Mouse (Mus musculus) limb, embryonic 15.5 days (tissue): ENCODE measurements around the gene Sox5. TPM values are rescaled to one million over a fixed set of nuclear protein-coding genes. Genes with fewer than 3 reads are reported as not detected.

Experiments used
- ATAC-seq: fragments of 200-750 bp; cut with Nextera tagmentation; 2 replicates; pipeline ENCODE4 v1.8.0; 2017; ENCODE audit warnings: low read depth, moderate TSS enrichment; ENCODE audit not compliant: insufficient number of reproducible peaks, low FRiP score, low TSS enrichment
- H3K27ac ChIP-seq: fragments of 300-500 bp; sonication (generic); 2 replicates; pipeline ENCODE4 v1.5.1; 2015; ENCODE audit warnings: moderate library complexity, mild to moderate bottlenecking, inconsistent platforms
- H3K27me3 ChIP-seq: fragments of 300-500 bp; sonication (generic); 2 replicates; pipeline ENCODE4 v1.6.1; 2015; ENCODE audit warnings: inconsistent platforms
- H3K36me3 ChIP-seq: fragments of 300-500 bp; sonication (generic); 2 replicates; pipeline ENCODE4 v1.6.1; 2015; ENCODE audit warnings: inconsistent platforms
- H3K4me1 ChIP-seq: fragments of 300-500 bp; sonication (generic); 2 replicates; pipeline ENCODE4 v1.6.1; 2015; ENCODE audit warnings: inconsistent platforms
- H3K4me2 ChIP-seq: fragments of 300-500 bp; sonication (generic); 2 replicates; pipeline ENCODE4 v1.6.1; 2015; ENCODE audit warnings: mild to moderate bottlenecking, inconsistent platforms
- H3K4me3 ChIP-seq: fragments of 300-500 bp; sonication (generic); 2 replicates; pipeline ENCODE4 v1.5.1; 2015; ENCODE audit warnings: mild to moderate bottlenecking, inconsistent platforms
- H3K9ac ChIP-seq: fragments of 300-500 bp; sonication (generic); 2 replicates; pipeline ENCODE4 v1.6.1; 2015; ENCODE audit warnings: inconsistent platforms
- H3K9me3 ChIP-seq: fragments of 300-500 bp; sonication (generic); 2 replicates; pipeline ENCODE4 v1.6.1; 2016; ENCODE audit warnings: inconsistent platforms
- WGBS: fragments of 180-500 bp; shearing (Covaris S2); methylation state at CpG from one replicate; pipeline ENCODE4 v1.1.7; 2015; 5-methylcytosine and 5-hydroxymethylcytosine counted together
- polyA plus RNA-seq: library from polyadenylated mRNA; unstranded; fragments of >200 nt; fragmentation: Nextera tagmentation; extraction: Ambion mirVana; gene quantifications from 2 replicates; pipeline ENCODE4 v1.2.1, GENCODE M21; 2015

The Sox5 gene
- polyA plus RNA-seq, 1 experiment from 2014 or later, result 36.0 TPM

DNA sequence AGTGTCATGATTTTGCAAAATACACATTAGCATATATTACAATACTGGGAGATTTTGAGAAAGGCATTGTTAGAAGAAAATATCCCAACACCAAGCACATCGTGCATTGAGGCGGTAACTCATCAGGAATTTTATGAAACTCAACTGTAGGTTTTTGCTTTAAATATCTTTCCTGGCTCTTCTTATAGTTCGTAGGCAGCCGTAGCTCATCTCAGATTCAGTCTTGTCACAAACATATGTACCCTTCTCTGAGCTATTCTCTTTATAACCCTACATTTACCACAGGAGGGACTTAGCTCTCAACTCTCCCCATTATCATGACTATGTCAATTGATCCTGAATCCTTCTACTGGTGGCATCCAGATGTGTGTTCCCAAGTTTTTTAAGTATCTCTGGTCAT, 705.4 kb downstream of the Sox5 start:
- H3K9ac ChIP-seq, result no peak overlapping the region
- H3K4me3 ChIP-seq, result no peak overlapping the region
- no peak overlapping the region for H3K27ac ChIP-seq
- no peak for ATAC-seq
- no peaks in the 10 kb centered on the region for H3K27me3 ChIP-seq
- peaks cover 14% of the 10 kb centered on the region for H3K4me1 ChIP-seq
- 92% methylated on average over 4 of the region's 4 CpGs for WGBS
- H3K9me3 ChIP-seq, result no peaks in the 10 kb centered on the region
- no peaks in the 10 kb centered on the region for H3K36me3 ChIP-seq
- H3K4me2 ChIP-seq, result no peak overlapping the region

- H3K27me3 ChIP-seq, result no peaks in the 10 kb centered on the region
- 57% methylated on average over 12 of the region's 12 CpGs for WGBS
- H3K9me3 ChIP-seq, result no peaks in the 10 kb centered on the region
- H3K27ac ChIP-seq, result peak overlapping the region; percentile 61
- no peaks in the 10 kb centered on the region for H3K36me3 ChIP-seq
- H3K9ac ChIP-seq, result no peak overlapping the region
- no peak overlapping the region for H3K4me2 ChIP-seq
- H3K4me3 ChIP-seq, result no peak overlapping the region
- peaks cover 14% of the 10 kb centered on the region for H3K4me1 ChIP-seq
- ATAC-seq, result no peak
Observed at GRCm38 (mm10) chr6:144075327-144075941, 706.3 kb downstream of the Sox5 start.

- no peaks in the 10 kb centered on the region for H3K9me3 ChIP-seq
- no peaks in the 10 kb centered on the region for H3K27me3 ChIP-seq
- H3K9ac ChIP-seq, result no peak overlapping the region
- H3K27ac ChIP-seq, result peak overlapping the region; percentile 61
- WGBS, result 24% methylated on average over 9 of the region's 9 CpGs
- peaks cover 14% of the 10 kb centered on the region for H3K4me1 ChIP-seq
- H3K4me3 ChIP-seq, result peak overlapping the region; percentile 2; the same call in 1 of the 2 replicates
- no peaks in the 10 kb centered on the region for H3K36me3 ChIP-seq
- peak overlapping the region; percentile 19; the same call in 1 of the 2 replicates for H3K4me2 ChIP-seq
- peak; percentile 85 for ATAC-seq
Observed at GRCm38 (mm10) chr6:144074826-144075225, 707.0 kb downstream of the Sox5 start.

- Histone ChIP-seq H3K36me3 (no peaks in the 10 kb centered on the region), H3K27me3 (no peaks in the 10 kb centered on the region), H3K4me3 (no peak overlapping the region), H3K4me2 (no peak overlapping the region), H3K27ac (no peak overlapping the region), H3K4me1 (peaks cover 8% of the 10 kb centered on the region), H3K9ac (no peak overlapping the region), H3K9me3 (no peaks in the 10 kb centered on the region)
- WGBS, result 86% methylated on average over 5 of the region's 5 CpGs
- no peak for ATAC-seq
Observed at GRCm38 (mm10) chr6:144070461-144070860, 711.3 kb downstream of the Sox5 start.

- WGBS, result 75% methylated on average over 7 of the region's 7 CpGs
Observed at GRCm38 (mm10) chr6:144067491-144067890, 714.3 kb downstream of the Sox5 start.

DNA sequence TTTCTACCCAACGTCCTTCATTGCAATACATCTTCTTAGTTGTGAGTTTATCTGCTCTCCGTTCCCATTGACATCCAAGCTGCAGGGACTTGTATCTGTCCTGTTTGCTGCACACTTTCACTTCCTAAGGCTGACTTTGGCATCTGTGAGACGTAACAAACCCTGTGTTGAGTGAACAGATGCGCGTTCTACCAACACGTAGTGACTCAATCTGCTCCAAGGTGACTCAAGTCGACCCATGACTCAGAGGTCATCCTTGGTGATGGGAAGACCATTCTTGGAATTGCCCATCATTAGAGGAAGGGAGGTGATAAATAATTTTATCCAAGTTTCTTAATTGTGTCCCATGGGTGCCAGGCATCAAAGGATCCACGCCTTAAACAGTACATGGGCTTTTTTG, 719.3 kb downstream of the Sox5 start:
- ATAC-seq, result no peak
- no peaks in the 10 kb centered on the region for H3K27me3 ChIP-seq
- no peak overlapping the region for H3K4me2 ChIP-seq
- 91% methylated on average over 8 of the region's 8 CpGs for WGBS
- H3K36me3 ChIP-seq, result no peaks in the 10 kb centered on the region
- H3K9me3 ChIP-seq, result no peaks in the 10 kb centered on the region
- no peak overlapping the region for H3K27ac ChIP-seq
- no peak overlapping the region for H3K9ac ChIP-seq
- no peaks in the 10 kb centered on the region for H3K4me1 ChIP-seq
- no peak overlapping the region for H3K4me3 ChIP-seq

More at GRCm38 (mm10) chr6:144067491-144067890, 714.3 kb downstream of the Sox5 start:
- H3K4me3 ChIP-seq, result no peak overlapping the region
- H3K27me3 ChIP-seq, result no peaks in the 10 kb centered on the region
- no peak overlapping the region for H3K9ac ChIP-seq
- no peak overlapping the region for H3K27ac ChIP-seq
- H3K36me3 ChIP-seq, result no peaks in the 10 kb centered on the region
- H3K4me1 ChIP-seq, result no peaks in the 10 kb centered on the region
- H3K9me3 ChIP-seq, result no peaks in the 10 kb centered on the region
- ATAC-seq, result no peak
- H3K4me2 ChIP-seq, result no peak overlapping the region

- H3K27me3 ChIP-seq, result no peaks in the 10 kb centered on the region
- H3K27ac ChIP-seq, result no peak overlapping the region
- no peak for ATAC-seq
- 80% methylated on average over 8 of the region's 8 CpGs for WGBS
- H3K4me3 ChIP-seq, result no peak overlapping the region
- H3K4me1 ChIP-seq, result no peaks in the 10 kb centered on the region
- H3K36me3 ChIP-seq, result no peaks in the 10 kb centered on the region
- H3K4me2 ChIP-seq, result no peak overlapping the region
- H3K9ac ChIP-seq, result no peak overlapping the region
- no peaks in the 10 kb centered on the region for H3K9me3 ChIP-seq
Observed at GRCm38 (mm10) chr6:144061814-144062213, 720.0 kb downstream of the Sox5 start.

DNA sequence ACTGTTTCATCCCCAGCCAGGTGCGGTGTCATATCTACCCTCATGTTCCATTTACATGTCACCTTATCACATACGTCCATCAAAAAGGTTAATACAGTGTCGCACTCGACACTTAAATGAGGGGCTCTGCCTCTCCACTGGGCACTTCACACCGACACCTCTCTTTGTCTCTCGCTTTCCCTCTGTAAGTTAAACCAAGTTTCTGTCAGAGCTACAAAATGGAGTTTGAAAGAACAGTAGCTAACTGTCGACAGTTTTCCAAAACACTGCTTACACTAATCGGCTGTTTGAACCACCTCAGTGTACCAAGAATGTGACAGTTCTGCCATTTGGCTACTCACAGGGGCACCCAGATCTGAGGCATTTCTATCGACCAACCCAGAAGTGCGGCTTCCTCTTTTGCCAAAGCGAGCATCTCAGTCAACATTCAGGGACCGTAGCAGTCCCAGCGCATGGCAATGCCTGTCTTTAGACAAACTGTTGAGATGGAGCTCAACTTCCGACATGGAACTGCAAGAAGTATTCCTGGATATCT, 724.6 kb downstream of the Sox5 start:
- 72% methylated on average over 14 of the region's 14 CpGs for WGBS
- no peak overlapping the region for H3K9ac ChIP-seq
- no peak overlapping the region for H3K4me2 ChIP-seq
- no peaks in the 10 kb centered on the region for H3K27me3 ChIP-seq
- H3K4me3 ChIP-seq, result no peak overlapping the region
- no peaks in the 10 kb centered on the region; the same call in 1 of the 2 replicates for H3K4me1 ChIP-seq
- H3K9me3 ChIP-seq, result no peaks in the 10 kb centered on the region
- ATAC-seq, result no peak
- H3K27ac ChIP-seq, result peak overlapping the region; percentile 89
- H3K36me3 ChIP-seq, result no peaks in the 10 kb centered on the region

GRCm38 (mm10) chr6:144056252-144057097, 725.3 kb downstream of the Sox5 start:
- H3K9me3 ChIP-seq, result no peaks in the 10 kb centered on the region
- no peaks in the 10 kb centered on the region; the same call in 1 of the 2 replicates for H3K4me1 ChIP-seq
- peak overlapping the region; percentile 89 for H3K27ac ChIP-seq
- H3K36me3 ChIP-seq, result no peaks in the 10 kb centered on the region
- WGBS, result 53% methylated on average over 10 of the region's 10 CpGs
- ATAC-seq, result peak; percentile 91
- no peak overlapping the region for H3K4me2 ChIP-seq
- H3K4me3 ChIP-seq, result no peak overlapping the region
- H3K27me3 ChIP-seq, result no peaks in the 10 kb centered on the region
- no peak overlapping the region for H3K9ac ChIP-seq

GRCm38 (mm10) chr6:144052487-144052886, 729.3 kb downstream of the Sox5 start:
- ATAC-seq, result no peak
- H3K27ac ChIP-seq, result no peak overlapping the region
- WGBS, result 76% methylated on average over 5 of the region's 5 CpGs
- no peak overlapping the region for H3K9ac ChIP-seq
- H3K4me3 ChIP-seq, result no peak overlapping the region
- H3K36me3 ChIP-seq, result no peaks in the 10 kb centered on the region
- no peaks in the 10 kb centered on the region; the same call in 1 of the 2 replicates for H3K4me1 ChIP-seq
- no peaks in the 10 kb centered on the region for H3K27me3 ChIP-seq
- no peaks in the 10 kb centered on the region for H3K9me3 ChIP-seq
- H3K4me2 ChIP-seq, result no peak overlapping the region

GRCm38 (mm10) chr6:144051316-144051715, 730.5 kb downstream of the Sox5 start:
- Histone ChIP-seq H3K4me1 (peaks cover 2% of the 10 kb centered on the region; the same call in 1 of the 2 replicates), H3K27ac (no peak overlapping the region), H3K36me3 (no peaks in the 10 kb centered on the region), H3K4me3 (no peak overlapping the region), H3K9ac (no peak overlapping the region), H3K9me3 (no peaks in the 10 kb centered on the region), H3K4me2 (no peak overlapping the region), H3K27me3 (no peaks in the 10 kb centered on the region)
- no peak for ATAC-seq
- WGBS, result 95% methylated on average over 5 of the region's 5 CpGs
